Mouse (Mus musculus): ENCODE measurements around the gene Taar7b.

Gene Taar7b

GRCm38 (mm10) chr10:23999639-24000038, at the start of gene Taar7b:
Gene Taar7b, plus strand, starts transcription at chr10:23999939.
- DNase-seq (ENCODE audit: low spot score in 2 of 2): no peak

GRCm38 (mm10) chr10:23951714-23952113, 48.0 kb upstream of the Taar7b start:
- DNase-seq (ENCODE audit: low spot score in 2 of 2): no peak

- no peak for DNase-seq (ENCODE audit: low spot score in 2 of 2)
Observed at GRCm38 (mm10) chr10:23959071-23959470, 40.7 kb upstream of the Taar7b start.

GRCm38 (mm10) chr10:23960444-23960915, 39.3 kb upstream of the Taar7b start, which contains the start of gene Taar4:
Gene Taar4, plus strand, starts transcription at chr10:23960494.
- DNase-seq (ENCODE audit: low spot score in 2 of 2): no peak

- DNase-seq (ENCODE audit: low spot score in 2 of 2): no peak
Observed at GRCm38 (mm10) chr10:23963444-23963843, 36.3 kb upstream of the Taar7b start.

- no peak for DNase-seq (ENCODE audit: low spot score in 2 of 2)
Observed at GRCm38 (mm10) chr10:23964921-23965610, 34.7 kb upstream of the Taar7b start.

- DNase-seq (ENCODE audit: low spot score in 2 of 2): no peak
Observed at GRCm38 (mm10) chr10:23970656-23971165, 29.0 kb upstream of the Taar7b start, which contains the start of gene Taar5. Gene Taar5, plus strand, starts transcription at chr10:23970706.

GRCm38 (mm10) chr10:23971256-23971655, 28.5 kb upstream of the Taar7b start:
- DNase-seq (ENCODE audit: low spot score in 2 of 2): no peak

GRCm38 (mm10) chr10:23977958-23978357, 21.8 kb upstream of the Taar7b start:
- no peak for DNase-seq (ENCODE audit: low spot score in 2 of 2)

GRCm38 (mm10) chr10:23978901-23979705, 20.6 kb upstream of the Taar7b start:
- peak; percentile 28 to 61 for DNase-seq (ENCODE audit: low spot score in 2 of 2)

GRCm38 (mm10) chr10:23985546-23985945, 14.2 kb upstream of the Taar7b start, which contains the start of gene Taar6:
Gene Taar6, minus strand, starts transcription at chr10:23985646.
- DNase-seq (ENCODE audit: low spot score in 2 of 2): no peak

- peak in 1 of 2 experiments; percentile 7 for DNase-seq (ENCODE audit: low spot score in 2 of 2)
Observed at GRCm38 (mm10) chr10:23986419-23986818, 13.3 kb upstream of the Taar7b start.

- no peak for DNase-seq (ENCODE audit: low spot score in 2 of 2)
Observed at GRCm38 (mm10) chr10:23993381-23993780, 6.4 kb upstream of the Taar7b start, which contains the start of gene Taar7a. Gene Taar7a, minus strand, starts transcription at chr10:23993481.

GRCm38 (mm10) chr10:24006442-24006841, 6.7 kb downstream of the Taar7b start:
- DNase-seq (ENCODE audit: low spot score in 2 of 2): no peak

- DNase-seq (ENCODE audit: low spot score in 2 of 2): no peak
Observed at GRCm38 (mm10) chr10:24007034-24007433, 7.3 kb downstream of the Taar7b start.

GRCm38 (mm10) chr10:24008143-24008542, 8.4 kb downstream of the Taar7b start:
- no peak for DNase-seq (ENCODE audit: low spot score in 2 of 2)

GRCm38 (mm10) chr10:24026922-24027321, 27.2 kb downstream of the Taar7b start, which contains the start of gene Taar7d:
Gene Taar7d, plus strand, starts transcription at chr10:24027222.
- no peak for DNase-seq (ENCODE audit: low spot score in 2 of 2)

GRCm38 (mm10) chr10:24031347-24031746, 31.6 kb downstream of the Taar7b start:
- DNase-seq (ENCODE audit: low spot score in 2 of 2): no peak

- DNase-seq (ENCODE audit: low spot score in 2 of 2): no peak
Observed at GRCm38 (mm10) chr10:24037314-24037713, 37.6 kb downstream of the Taar7b start, which contains the start of gene Taar7e. Gene Taar7e, plus strand, starts transcription at chr10:24037614.

- DNase-seq (ENCODE audit: low spot score in 2 of 2): no peak
Observed at GRCm38 (mm10) chr10:24040120-24040869, 40.6 kb downstream of the Taar7b start.

GRCm38 (mm10) chr10:24049210-24049609, 49.5 kb downstream of the Taar7b start, which contains the start of gene Taar7f:
Gene Taar7f, plus strand, starts transcription at chr10:24049510.
- no peak for DNase-seq (ENCODE audit: low spot score in 2 of 2)

Measured in thymus, postnatal 10 days (tissue).